Mouse (Mus musculus): ENCODE results near the gene Gkn1. TPM values are rescaled to one million over a fixed set of nuclear protein-coding genes. Genes with fewer than 3 reads are reported as not detected.

Gkn1 gene
- not detected in 2 replicates for polyA plus RNA-seq (2012)

DNA sequence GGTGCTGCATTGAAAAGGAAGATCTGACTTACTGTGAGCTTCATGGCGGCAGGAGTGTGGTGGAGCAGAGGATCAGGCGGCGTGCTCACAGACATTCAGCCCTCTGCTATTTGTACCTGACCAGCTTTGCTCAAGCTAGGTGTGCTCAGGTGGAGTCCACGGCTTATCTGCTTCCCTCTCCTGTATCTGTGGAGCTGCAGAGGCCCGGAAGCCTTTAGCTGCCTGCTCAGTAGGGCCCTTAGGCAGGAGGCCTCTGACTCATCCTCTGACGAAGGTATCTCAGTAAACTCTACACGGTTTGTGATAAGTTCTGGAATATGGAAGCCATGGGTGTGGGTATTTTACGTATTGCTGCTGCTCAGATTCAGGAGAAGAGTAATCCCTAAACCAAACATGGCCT lies at the start of gene Gkn1:
Gene Gkn1, minus strand, starts transcription at position 114 of the 400 bp plus-strand sequence.
- TF ChIP-seq GATA1 (IDR thresholded peaks at IDR 0.05; ENCODE audit: low read length) = no peak

DNA sequence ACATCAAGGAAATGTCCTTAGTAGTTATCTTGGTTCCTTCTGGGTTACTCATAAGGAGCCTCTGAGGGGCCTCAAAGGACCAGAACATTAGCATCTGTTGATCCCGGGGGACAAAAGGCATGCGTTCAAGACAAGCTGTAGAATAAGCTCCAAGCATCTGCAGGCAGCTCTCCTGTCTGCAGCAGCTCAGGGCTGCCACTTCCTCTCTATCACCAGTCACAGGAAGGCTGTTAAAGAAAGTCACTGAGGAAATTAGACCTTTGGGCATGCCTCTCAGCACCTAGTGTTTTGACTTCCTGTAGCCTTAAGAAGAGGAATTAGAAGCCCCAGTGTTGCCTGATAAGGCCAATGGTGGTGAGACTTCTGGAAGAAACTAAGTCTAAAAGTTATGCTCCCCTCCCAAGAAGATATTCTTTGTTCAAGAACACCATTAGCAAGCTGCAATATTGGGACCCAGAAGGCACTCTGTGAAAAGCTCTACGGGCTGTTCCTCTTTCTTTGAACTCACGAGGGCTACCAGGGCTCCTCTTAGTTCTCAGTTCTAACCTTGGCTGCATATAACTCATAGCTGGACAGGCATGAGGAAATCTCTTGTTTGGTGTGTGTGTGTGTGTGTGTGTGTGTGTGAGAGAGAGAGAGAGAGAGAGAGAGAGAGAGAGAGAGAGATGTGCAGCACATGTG lies 49.3 kb upstream of the Gkn1 start:
- no peak for TF ChIP-seq GATA1 (IDR thresholded peaks at IDR 0.05; ENCODE audit: low read length)

DNA sequence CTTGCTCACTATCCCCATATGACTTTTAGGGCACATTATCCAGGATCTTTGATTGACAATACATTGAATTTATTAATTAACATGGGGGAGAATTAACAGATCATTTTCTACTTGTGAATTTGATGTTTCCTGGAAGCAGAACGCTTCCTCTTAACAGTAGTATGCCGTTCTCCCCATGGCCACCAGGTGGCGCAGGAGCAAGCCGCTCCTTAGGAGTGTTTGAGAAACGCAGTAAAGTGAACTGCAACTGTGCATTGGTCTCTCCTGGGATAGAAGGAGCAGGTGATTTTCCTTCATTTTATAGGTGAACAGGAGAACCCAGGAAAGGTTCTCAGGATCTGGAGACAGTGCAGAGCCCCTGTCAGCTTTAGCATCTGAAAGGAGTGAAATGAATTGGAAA lies 48.4 kb upstream of the Gkn1 start:
- TF ChIP-seq GATA1 (IDR thresholded peaks at IDR 0.05; ENCODE audit: low read length) = no peak

DNA sequence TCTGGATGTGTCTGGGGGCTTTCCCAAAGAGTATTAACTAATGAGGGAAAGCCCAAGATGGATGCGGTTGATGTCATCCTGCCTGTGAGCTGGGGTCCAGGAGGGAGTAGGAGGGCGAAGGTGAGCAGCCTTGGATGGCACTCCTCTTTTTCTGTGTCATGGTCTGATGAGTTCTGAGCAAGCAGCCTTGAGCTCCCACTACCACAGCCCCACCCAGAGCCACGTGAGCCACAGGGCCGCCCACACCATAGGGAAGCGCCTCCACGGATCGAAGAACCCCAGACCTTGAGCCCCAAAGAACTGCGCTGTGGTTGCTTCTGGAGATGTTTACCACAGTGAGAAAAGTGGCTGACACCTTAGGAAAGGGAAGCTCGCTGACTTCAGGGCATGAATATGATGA lies 44.0 kb upstream of the Gkn1 start:
- TF ChIP-seq GATA1 (IDR thresholded peaks at IDR 0.05; ENCODE audit: low read length) = no peak

DNA sequence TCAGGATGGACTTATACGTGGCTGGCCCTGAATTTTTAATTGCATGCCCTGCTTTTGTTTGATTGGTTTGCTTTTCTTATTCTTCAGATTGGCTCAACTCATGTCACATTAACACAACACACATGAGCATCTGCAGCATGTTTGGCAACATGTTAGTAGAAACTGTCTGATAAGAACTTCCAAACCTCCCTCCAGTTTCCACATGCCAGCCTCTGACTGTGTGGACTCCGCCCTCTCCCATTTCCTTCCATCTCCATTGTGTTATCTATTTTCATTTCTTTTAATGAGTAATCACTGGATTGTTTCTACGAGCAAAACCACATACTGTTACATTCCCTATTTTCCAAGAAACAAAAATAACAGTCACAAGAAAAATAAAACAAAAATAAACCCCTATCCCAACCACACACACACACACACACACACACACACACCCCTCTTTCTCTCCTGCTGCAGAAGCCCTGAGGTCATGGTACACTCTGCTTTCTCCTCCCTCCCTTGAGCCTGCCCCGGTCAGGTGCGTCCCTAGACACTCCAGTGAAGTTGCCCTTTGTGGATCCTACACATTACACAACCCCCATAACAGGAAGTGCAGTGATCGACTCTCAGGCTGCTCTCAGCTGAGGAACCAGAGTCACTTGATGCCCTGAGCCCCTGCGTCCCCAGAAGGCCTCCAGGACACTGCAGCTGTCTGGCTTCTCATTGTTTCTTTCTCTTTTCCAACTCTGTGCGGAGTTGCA lies 42.9 kb upstream of the Gkn1 start:
- TF ChIP-seq GATA1 (IDR thresholded peaks at IDR 0.05; ENCODE audit: low read length) = no peak

DNA sequence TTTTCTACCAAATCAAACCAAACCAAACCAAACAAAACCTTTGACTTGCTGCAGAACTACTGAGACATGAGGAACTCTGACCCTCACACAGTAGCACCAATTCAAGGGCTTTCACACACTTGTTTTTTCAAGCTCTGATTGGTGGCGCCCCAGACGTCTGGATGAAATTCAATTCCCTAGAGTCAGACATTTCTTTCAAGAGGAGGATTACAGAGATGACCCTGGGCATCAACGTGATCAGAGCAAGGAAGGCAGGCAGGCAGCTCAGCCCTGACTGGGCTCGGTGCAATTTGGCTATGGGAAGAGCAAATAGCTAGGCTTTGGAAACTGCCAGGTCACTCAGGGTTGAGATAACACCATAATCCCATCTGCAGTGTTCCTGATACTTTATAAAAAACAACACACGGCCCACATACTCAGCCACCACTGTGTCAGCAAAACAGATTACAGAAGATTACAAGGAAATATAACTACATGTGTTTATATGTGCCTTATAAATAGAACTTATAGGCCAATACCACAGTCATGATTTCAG lies 38.8 kb upstream of the Gkn1 start:
- TF ChIP-seq GATA1 (IDR thresholded peaks at IDR 0.05; ENCODE audit: low read length) = no peak

DNA sequence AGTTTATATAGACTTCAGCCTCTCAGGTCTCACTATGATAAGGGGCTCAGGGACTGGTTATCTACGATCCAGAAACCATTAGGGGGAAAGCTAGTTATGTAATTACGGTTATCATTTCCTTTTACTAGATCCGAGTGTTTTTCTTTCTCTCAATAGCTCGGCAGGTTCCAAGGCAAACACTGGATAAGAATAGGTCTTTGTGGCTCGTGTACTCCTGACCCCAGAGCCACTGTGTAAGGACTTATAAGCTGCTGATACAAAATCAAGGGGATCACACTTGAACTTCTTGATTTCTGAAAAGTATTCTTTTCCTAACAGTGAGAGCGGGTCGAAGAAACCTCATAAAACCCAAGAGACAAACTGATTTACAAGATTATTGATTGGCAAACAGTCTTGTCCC lies 38.1 kb upstream of the Gkn1 start, which contains the start of gene Gkn3:
Gene Gkn3, minus strand, starts transcription at position 59 of the 400 bp plus-strand sequence.
- no peak for TF ChIP-seq GATA1 (IDR thresholded peaks at IDR 0.05; ENCODE audit: low read length)

DNA sequence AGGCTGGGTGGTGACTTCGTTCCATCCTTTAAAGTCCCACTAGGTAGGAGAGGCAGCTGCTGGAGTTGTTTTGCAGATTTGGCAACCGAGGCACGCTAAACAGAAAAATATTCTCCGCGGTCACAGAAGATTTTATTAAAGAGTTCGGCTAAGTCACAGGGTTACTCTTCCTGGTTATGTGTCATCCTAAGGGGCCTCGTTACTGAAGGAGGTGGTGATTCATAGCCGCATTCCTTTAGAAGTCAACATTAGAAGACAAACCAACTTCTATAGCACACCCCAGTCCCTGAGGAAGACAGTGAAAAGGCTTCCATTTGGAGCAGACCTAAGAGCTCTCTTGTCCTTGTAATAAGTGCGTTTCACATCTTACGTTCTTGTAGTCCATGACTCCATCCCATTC lies 35.9 kb upstream of the Gkn1 start:
- TF ChIP-seq GATA1 (IDR thresholded peaks at IDR 0.05; ENCODE audit: low read length) = no peak

DNA sequence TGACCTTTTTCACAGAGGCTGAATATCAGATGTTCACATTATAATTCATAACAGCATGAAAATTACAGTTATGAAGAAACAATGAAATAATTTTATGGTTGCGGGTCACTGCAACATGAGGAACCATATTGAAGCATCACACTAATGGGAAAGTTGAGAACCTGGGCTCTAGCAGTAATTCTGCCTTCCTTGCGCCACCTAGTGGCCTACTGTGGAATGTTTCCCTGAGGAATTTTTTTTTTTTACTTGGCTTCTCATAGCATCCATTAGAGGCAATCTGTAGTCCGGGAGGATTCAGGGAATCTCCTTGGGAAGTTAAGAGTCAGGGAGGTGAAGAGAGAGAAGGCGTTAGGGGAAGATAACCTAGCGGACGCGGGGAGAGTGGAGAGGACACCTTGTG lies 35.5 kb upstream of the Gkn1 start:
- TF ChIP-seq GATA1 (IDR thresholded peaks at IDR 0.05; ENCODE audit: low read length) = no peak

DNA sequence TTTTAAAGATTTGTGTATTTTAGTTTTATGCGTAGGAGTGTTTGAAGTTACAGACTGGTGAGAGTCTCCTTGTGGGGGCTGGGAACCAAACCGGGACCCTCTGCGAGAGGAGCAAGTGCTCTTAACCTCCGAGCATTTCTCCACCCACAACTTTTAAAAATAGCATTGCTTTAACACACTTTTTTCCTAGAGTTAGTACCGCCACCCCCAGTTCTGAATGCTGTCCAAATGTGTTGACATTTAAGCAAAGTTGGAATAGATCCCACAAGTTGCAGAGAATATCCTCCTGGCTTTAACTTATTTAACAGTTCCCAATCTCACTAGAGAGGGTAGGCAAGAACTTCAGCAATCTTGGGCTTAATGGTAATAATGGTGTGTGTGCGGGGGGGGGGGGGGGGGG lies 34.0 kb upstream of the Gkn1 start:
- no peak for TF ChIP-seq GATA1 (IDR thresholded peaks at IDR 0.05; ENCODE audit: low read length)

DNA sequence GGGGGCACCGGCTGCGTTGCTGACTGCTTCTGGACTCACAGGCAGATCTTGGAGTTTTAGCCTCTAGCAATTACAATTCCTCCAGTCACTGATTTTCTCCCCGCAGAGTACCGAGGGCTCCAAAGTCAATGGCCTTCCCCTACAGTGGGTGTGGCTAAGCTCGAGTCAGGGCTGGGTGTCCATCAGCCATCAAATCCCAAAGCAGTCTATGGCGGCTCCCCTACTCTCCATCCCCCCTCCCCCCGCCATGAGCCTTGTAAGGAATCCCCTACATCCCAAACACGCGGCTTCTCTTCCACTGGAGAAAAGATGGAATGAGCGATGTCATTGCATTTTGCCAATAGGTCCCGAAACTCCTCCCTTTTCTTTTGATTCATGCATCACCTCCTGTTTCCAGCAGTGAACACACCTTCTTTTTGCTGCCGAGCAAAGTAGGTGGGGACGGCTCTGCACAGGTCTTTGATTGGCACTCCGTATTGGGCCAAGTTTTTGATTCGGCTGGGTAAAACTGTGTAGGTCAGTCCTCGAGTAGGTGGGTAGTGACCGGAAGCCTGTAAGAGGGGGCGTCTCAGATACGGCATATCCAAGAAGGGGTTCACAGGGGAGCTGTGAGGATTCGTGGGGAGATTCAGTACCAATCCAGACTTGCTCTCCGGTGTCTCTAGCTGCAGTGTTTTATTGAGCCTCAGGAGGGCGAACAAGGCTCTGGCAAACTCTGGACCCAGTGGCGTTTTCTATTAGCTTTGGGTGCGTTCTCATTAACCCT lies 33.4 kb upstream of the Gkn1 start:
- TF ChIP-seq GATA1 (IDR thresholded peaks at IDR 0.05; ENCODE audit: low read length) = no peak

DNA sequence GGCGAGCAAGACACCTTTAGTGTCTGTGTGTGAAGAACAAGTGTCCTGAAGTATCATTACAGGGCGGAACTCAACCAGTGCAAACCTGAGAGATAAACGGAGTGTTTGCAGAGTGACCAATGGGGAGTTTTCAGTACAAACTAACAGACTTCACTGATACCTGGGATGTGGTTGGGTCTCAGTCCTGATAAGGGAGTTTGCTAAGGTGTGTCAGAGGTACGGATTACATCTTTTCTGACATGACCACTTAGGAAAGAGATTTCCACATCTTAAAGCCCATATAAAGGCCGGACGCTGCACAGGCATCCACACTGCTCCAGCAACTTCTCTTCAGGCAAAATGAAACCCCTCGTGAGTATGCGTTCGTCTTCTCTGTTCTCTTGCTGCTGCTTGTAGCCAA lies 22.3 kb upstream of the Gkn1 start, which contains the start of gene Gkn2:
Gene Gkn2, plus strand, starts transcription at position 301 of the 400 bp plus-strand sequence.
- no peak for TF ChIP-seq GATA1 (IDR thresholded peaks at IDR 0.05; ENCODE audit: low read length)

DNA sequence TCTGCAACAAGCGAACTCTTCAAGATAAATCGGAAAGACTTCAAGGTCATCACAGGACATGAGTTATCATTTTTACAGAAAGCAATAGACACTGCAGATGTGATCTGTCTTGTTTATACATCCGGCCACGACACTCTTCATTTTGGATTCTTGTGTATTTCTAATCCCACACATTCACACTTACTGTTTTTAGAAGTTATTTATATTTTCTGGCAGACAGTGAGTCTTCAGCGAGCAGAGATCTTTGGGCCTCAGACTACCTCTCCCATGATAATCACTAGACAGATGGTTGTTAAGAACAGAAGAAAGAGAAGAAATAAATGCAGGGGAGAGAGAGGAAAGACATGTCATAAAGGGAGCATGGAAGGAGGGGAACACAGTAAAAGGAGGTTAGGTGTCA lies 18.5 kb upstream of the Gkn1 start:
- no peak for TF ChIP-seq GATA1 (IDR thresholded peaks at IDR 0.05; ENCODE audit: low read length)

DNA sequence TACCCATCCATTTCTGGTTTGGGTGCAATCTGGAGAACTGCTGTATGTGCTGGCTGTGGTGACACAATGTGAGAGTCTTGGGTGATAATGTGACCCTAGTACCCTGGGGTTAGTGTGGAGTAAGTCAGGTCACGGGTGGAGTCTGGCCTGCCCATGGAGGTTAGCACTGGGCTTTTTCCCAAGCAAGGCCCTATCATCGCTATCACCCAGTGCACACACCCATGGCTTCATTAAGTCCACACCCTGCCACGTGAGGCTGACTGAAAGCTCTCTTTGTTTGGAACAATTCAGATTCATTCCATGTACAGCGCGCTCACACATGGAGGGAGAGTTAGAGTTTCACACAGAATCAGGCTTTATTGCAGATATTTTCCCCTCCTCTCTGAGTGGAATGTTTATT lies 3.7 kb upstream of the Gkn1 start:
- no peak for TF ChIP-seq GATA1 (IDR thresholded peaks at IDR 0.05; ENCODE audit: low read length)

DNA sequence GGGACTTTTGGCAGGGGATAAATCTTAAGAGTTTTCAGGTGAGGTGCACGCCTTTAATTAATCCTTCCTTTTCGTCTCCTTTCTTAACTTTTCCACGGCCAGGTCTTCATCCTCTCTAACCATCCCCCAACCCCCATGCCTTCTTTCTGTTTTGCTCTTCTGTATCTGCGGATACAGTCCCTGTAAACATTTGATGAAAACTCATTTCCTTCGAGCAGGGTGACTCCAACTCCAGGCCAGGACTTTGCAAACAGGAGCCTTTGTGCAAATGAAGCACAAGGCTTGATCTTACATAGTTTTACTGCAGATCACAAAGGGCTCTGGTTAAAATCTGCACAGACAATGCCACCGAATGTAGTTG lies 14.8 kb downstream of the Gkn1 start:
- no peak for TF ChIP-seq GATA1 (IDR thresholded peaks at IDR 0.05; ENCODE audit: low read length)

All from G1E-ER4 (cell line).